Mouse (Mus musculus) lung, embryonic 16.5 days (tissue): Measurements from ENCODE around the gene Ipo7. TPM values are rescaled to one million over a fixed set of nuclear protein-coding genes. Genes with fewer than 3 reads are reported as not detected.

Experiments used
- ATAC-seq: fragments of 200-750 bp; cut with Nextera tagmentation; 2 replicates; pipeline ENCODE4 v1.8.0; 2017; ENCODE audit warnings: low read depth, mild to moderate bottlenecking, moderate library complexity
- H3K27ac ChIP-seq: fragments of 300-500 bp; sonication (generic); 2 replicates; pipeline ENCODE4 v1.5.1; 2014; ENCODE audit warnings: mild to moderate bottlenecking, control low read depth, low read length
- H3K27me3 ChIP-seq: fragments of 300-500 bp; sonication (generic); 2 replicates; pipeline ENCODE4 v1.6.1; 2014; ENCODE audit warnings: low read depth, low read length, mixed read lengths; ENCODE audit not compliant: control insufficient read depth, insufficient read depth
- H3K36me3 ChIP-seq: fragments of 300-500 bp; sonication (generic); 2 replicates; pipeline ENCODE4 v1.6.1; 2014; ENCODE audit warnings: low read length; ENCODE audit not compliant: control insufficient read depth, insufficient read depth
- H3K4me1 ChIP-seq: fragments of 300-500 bp; sonication (generic); replicated peaks from 2 replicates; pipeline ENCODE4 v1.6.1; 2014; ENCODE audit warnings: low read length, mixed read lengths; ENCODE audit not compliant: control insufficient read depth, insufficient read depth
- H3K4me2 ChIP-seq: fragments of 300-500 bp; sonication (generic); 2 replicates; pipeline ENCODE4 v1.6.1; 2014; ENCODE audit warnings: low read depth, low read length, control low read depth
- H3K4me3 ChIP-seq: fragments of 300-500 bp; sonication (generic); 2 replicates; pipeline ENCODE4 v1.5.1; 2014; ENCODE audit warnings: mild to moderate bottlenecking, low read length, control low read depth
- H3K9ac ChIP-seq: fragments of 300-500 bp; sonication (generic); 2 replicates; pipeline ENCODE4 v1.6.1; 2014; ENCODE audit warnings: low read length, control low read depth
- H3K9me3 ChIP-seq: fragments of 300-500 bp; sonication (generic); 2 replicates; pipeline ENCODE4 v1.6.1; 2016; ENCODE audit warnings: low read length; ENCODE audit not compliant: control insufficient read depth
- WGBS: fragments of 180-500 bp; shearing (Covaris S2); extraction: QIAGEN DNeasy Blood & Tissue Kit; methylation state at CpG from one replicate; pipeline ENCODE4 v1.1.7; 2014; 5-methylcytosine and 5-hydroxymethylcytosine counted together
- polyA plus RNA-seq: library from polyadenylated mRNA; unstranded; fragments of >200 nt; fragmentation: Nextera tagmentation; extraction: Ambion mirVana; gene quantifications from 2 replicates; pipeline ENCODE4 v1.2.1, GENCODE M21; 2015

Gene Ipo7
- polyA plus RNA-seq, 1 experiment from 2014 or later: 45.8 TPM

DNA sequence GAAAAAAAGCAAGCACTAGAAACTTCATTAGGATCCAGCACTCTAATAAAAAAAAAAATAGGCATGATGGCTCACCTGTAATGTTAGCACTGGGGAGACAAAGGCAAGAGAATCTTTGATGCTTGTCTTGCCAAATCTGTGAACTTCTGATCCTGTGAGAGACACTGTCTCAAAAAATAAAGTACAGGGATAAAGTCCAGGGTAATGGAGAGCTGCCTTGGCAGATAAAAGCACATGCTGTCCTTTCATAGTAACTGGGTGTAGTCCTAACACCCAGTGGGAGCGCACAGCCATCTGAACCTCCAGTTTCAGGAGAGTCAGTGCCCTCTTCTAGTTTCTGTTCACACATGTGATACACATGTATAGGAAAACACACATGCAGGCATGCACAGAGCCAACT, 26.8 kb upstream of the Ipo7 start:
- 83% methylated on average over 1 of the region's 1 CpGs for WGBS
- Histone ChIP-seq H3K4me2 (no peak overlapping the region), H3K9me3 (no peaks in the 10 kb centered on the region), H3K4me3 (no peak overlapping the region), H3K27me3 (no peaks in the 10 kb centered on the region), H3K27ac (no peak overlapping the region), H3K36me3 (no peaks in the 10 kb centered on the region), H3K9ac (no peak overlapping the region), H3K4me1 (peaks cover 9% of the 10 kb centered on the region)
- ATAC-seq: no peak

DNA sequence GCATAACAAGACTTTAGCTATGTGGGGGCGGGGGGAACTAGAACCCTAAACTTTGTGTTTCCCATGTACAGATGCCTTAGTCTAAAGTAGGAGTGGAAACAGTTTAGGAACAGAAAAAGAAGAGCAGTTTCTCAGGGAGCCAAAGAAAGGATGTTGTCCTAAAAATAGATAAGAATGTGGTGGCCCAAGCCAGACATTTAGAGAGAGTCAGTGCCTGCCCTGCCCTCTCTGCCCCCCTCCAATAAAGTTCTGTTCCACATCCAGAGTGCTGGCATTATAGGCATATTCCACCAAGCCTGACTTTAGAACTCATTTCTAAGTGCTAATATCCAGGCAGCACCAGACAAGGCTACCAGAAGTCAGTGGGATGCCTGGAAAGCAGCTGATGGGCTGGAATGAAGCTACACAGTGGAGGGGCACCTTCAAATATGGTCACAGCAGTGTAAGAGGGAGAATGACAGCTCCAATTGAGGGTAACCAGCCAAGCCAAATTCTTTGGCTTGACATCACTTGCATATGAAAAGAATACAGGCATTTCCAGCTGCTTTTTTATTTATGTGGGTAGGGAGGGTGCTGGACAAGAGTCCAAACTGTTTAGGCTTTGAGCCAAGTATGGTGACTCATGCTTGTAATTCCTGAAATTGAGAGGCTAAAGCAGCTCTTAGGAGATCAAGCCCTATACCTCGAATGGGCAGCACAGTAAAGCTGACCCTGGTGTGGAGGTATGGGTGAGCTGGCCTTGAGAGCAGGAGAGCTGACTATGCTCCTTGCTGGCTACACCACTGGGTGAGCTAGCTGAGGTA, 24.7 kb upstream of the Ipo7 start:
- H3K27me3 ChIP-seq: no peaks in the 10 kb centered on the region
- H3K4me2 ChIP-seq: no peak overlapping the region
- ATAC-seq: peak; percentile 94
- no peaks in the 10 kb centered on the region for H3K36me3 ChIP-seq
- no peaks in the 10 kb centered on the region for H3K9me3 ChIP-seq
- peak overlapping the region; percentile 62 for H3K27ac ChIP-seq
- peaks cover 9% of the 10 kb centered on the region for H3K4me1 ChIP-seq
- no peak overlapping the region for H3K9ac ChIP-seq
- no peak overlapping the region for H3K4me3 ChIP-seq
- 43% methylated on average over 2 of the region's 2 CpGs for WGBS

DNA sequence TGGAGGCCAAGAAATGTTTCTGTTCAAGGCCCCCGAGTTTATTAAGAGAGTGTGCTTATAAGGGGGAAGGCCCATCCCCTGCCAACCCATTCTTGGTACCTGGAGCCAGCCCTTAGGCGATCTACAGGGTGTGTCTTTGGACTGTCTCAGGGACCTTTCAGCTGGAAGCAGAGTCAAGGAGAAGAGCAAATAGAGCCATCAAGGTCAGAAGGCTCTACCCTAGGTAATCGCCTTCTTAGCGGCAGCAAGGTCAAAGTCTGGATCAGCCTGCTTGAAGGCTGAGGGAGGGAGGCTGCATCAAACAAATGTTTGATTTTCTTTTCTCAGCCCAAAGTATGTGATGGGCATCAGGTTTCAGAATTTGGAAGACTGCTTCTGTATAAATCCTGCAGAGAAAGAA, 19.7 kb upstream of the Ipo7 start:
- Histone ChIP-seq H3K9me3 (no peaks in the 10 kb centered on the region), H3K27ac (no peak overlapping the region), H3K27me3 (no peaks in the 10 kb centered on the region), H3K4me1 (peaks cover 9% of the 10 kb centered on the region; the same call in 1 of the 2 replicates), H3K4me2 (no peak overlapping the region), H3K4me3 (no peak overlapping the region), H3K9ac (no peak overlapping the region), H3K36me3 (no peaks in the 10 kb centered on the region)
- 59% methylated on average over 4 of the region's 4 CpGs for WGBS
- ATAC-seq: no peak

DNA sequence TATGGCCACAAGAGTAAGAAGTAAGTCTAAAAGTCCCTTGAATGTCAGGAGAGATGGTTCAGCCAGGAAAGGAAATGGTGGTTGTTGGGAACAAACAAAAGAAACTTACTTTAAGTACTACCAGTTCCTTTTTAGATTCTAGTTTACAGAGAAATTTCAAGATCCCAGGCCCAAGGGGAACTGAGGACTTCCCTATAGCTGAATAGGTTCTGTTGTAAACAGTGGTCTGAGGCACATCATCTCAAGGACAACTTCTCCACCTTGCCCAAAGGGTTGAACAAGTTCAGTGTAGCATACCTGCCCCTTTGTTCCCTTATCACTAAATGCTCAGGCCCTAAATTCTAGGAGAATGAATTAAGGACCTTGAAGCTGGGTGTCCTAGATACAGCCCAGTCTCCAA, 16.0 kb upstream of the Ipo7 start:
- ATAC-seq: no peak
- H3K9ac ChIP-seq: no peak overlapping the region
- H3K4me2 ChIP-seq: no peak overlapping the region
- no peak overlapping the region for H3K27ac ChIP-seq
- H3K27me3 ChIP-seq: no peaks in the 10 kb centered on the region
- no peak overlapping the region for H3K4me3 ChIP-seq
- H3K9me3 ChIP-seq: no peaks in the 10 kb centered on the region
- H3K36me3 ChIP-seq: no peaks in the 10 kb centered on the region
- peaks cover 4% of the 10 kb centered on the region; the same call in 1 of the 2 replicates for H3K4me1 ChIP-seq

DNA sequence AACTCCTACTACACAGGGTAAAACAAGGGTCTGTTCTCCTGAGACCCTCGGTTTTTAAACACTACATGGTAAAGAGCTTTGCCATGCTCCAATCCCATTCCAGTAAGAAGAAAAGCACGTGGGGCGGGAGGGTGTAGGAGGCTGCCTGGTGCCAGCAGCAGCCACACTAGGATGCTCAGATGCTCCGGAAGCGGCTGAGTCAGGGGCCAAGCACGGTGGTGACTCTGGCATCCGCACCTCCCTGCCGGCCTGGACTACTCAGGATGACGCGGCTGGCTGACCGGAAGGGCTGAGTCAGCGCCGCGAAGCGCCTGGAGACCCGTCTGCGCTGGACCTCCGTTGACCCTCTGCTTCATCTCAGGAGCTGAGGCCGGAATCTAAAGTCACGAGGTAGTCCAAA, 15.1 kb upstream of the Ipo7 start:
- H3K4me3 ChIP-seq: peak overlapping the region; percentile 16; the same call in 1 of the 2 replicates
- H3K4me1 ChIP-seq: peaks cover 4% of the 10 kb centered on the region; the same call in 1 of the 2 replicates
- no peaks in the 10 kb centered on the region for H3K27me3 ChIP-seq
- H3K9me3 ChIP-seq: no peaks in the 10 kb centered on the region
- H3K36me3 ChIP-seq: no peaks in the 10 kb centered on the region
- 11% methylated on average over 20 of the region's 20 CpGs for WGBS
- H3K4me2 ChIP-seq: peak overlapping the region; percentile 46
- H3K9ac ChIP-seq: peak overlapping the region; percentile 43; the same call in 1 of the 2 replicates
- peak; percentile 76; the same call in 1 of the 2 replicates for ATAC-seq
- no peak overlapping the region for H3K27ac ChIP-seq

DNA sequence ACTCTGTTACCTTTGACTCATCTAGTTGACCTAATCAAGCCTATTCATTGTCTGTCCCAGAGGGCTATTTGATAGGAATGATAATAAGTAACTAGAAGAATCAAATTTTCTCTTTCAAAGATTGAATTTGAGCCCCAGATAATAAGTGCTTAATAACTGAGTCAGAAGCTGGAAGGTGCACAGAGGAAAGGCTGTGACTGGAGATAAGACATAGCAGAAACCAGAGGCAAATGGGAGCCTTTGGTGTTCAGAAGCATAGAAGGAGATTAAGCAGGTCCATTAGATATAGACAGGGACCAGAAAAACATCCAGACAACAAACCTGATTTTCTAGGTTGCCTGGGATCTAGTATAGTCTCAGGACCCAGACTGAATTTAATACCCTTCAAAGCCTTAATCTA, 12.1 kb upstream of the Ipo7 start:
- Histone ChIP-seq H3K4me2 (no peak overlapping the region), H3K27me3 (no peaks in the 10 kb centered on the region), H3K9me3 (no peaks in the 10 kb centered on the region), H3K36me3 (no peaks in the 10 kb centered on the region), H3K9ac (no peak overlapping the region), H3K27ac (no peak overlapping the region), H3K4me3 (no peak overlapping the region), H3K4me1 (peaks cover 4% of the 10 kb centered on the region; the same call in 1 of the 2 replicates)
- no peak for ATAC-seq

DNA sequence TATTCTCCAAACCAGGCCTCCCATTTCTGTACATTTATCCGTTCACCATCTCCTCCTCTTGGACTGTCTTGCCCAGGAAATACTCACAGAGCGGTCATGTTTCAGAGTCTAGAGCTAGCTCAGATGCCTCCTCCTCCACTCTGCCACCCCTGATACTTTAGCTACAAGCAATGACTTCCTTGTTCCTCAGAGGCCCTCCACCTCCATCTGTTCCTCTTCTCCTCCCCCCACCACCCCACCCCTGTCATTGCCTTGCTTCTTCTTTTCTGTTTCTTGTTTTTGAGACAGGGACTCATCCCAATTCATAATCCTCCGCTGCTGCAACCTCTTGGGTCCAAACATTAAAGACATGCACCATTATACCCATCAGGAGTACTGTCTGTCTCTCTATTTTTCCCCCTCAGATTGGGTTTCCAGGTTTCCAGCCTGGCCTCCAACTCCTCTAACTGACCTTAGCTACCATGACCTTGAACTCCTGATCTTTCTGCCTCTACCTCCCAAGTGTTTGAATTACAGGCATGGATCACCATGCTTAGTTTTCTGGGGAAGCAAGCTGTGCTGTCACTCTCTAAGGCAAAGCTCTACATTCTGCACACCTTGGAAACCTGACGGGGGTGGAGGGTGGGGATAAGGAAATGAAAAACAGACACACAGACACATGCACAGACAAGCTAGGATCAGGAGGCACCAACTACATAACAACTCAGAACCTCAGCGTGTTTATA, 11.4 kb upstream of the Ipo7 start:
- Histone ChIP-seq H3K27me3 (no peaks in the 10 kb centered on the region), H3K36me3 (no peaks in the 10 kb centered on the region), H3K4me1 (peaks cover 4% of the 10 kb centered on the region; the same call in 1 of the 2 replicates), H3K9me3 (no peaks in the 10 kb centered on the region), H3K27ac (no peak overlapping the region), H3K4me3 (no peak overlapping the region), H3K9ac (no peak overlapping the region), H3K4me2 (no peak overlapping the region)
- 79% methylated on average over 5 of the region's 5 CpGs for WGBS
- no peak for ATAC-seq

DNA sequence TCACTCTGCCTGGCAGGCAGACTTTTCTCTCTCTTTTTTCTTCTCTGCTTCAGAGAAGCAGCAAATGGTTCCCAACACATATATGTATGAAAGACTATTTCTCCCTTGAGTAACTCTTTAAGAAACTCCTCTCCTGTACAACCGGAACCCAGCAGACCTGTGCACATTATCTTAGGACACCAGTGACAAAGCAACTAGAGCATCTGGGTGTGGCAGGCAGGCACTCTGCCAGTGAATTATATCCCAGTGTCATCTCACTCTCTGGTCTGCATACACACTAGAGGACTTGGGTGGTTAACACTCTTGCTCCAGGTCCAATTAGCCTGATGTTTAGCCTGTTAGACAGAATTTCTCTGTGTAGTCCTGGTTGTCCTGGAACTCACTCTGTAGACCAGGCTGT, 9.6 kb upstream of the Ipo7 start:
- Histone ChIP-seq H3K4me2 (no peak overlapping the region), H3K4me1 (no peaks in the 10 kb centered on the region), H3K27me3 (no peaks in the 10 kb centered on the region), H3K9me3 (no peaks in the 10 kb centered on the region), H3K36me3 (no peaks in the 10 kb centered on the region), H3K27ac (no peak overlapping the region), H3K4me3 (no peak overlapping the region), H3K9ac (no peak overlapping the region)
- no peak for ATAC-seq
- 93% methylated on average over 1 of the region's 1 CpGs for WGBS

DNA sequence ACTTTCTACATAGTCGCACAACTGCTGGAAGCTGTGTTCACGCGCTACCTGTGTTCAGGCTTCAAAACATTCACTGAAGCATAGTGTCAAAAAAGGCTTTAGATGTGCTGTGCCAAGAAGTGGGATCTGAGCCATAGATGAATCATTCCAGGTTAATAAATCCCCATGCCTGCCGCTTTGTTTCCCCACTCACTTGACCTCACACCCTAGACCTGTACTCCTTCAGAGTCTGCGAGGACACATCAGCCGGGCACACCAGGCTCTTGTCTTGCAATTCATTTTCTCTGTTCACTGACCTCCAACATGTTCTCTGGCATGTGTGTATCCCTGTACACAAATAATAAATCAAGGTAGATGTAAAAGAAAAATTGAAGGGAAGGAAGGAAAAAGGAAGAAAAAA, 9.0 kb upstream of the Ipo7 start:
- Histone ChIP-seq H3K36me3 (no peaks in the 10 kb centered on the region), H3K27me3 (no peaks in the 10 kb centered on the region), H3K4me1 (no peaks in the 10 kb centered on the region), H3K27ac (no peak overlapping the region), H3K4me3 (no peak overlapping the region), H3K4me2 (no peak overlapping the region), H3K9me3 (no peaks in the 10 kb centered on the region), H3K9ac (no peak overlapping the region)
- WGBS: 72% methylated on average over 6 of the region's 6 CpGs
- ATAC-seq: no peak
